Mouse (Mus musculus) midbrain, embryonic 14.5 days (tissue): ENCODE results near the gene Hagh. TPM values are rescaled to one million over a fixed set of nuclear protein-coding genes. Genes with fewer than 3 reads are reported as not detected.

Experiments
- polyA plus RNA-seq: library from polyadenylated mRNA; unstranded; fragments of >200 nt; fragmentation: Nextera tagmentation; extraction: Ambion mirVana; gene quantifications from 2 replicates; pipeline ENCODE4 v1.2.1, GENCODE M21; 2014

Gene Hagh
- polyA plus RNA-seq, 1 experiment from 2014 or later, result 55.4 TPM

Other genes starting within 250 kb of the Hagh start
- 79.5 and 89.5 TPM in 2 replicates for gene Tsc2, start 207.5 kb upstream of the Hagh start, polyA plus RNA-seq
- 6.5 and 8.9 TPM in 2 replicates for gene Nthl1, start 207.5 kb upstream of the Hagh start, polyA plus RNA-seq
- 36.7 and 39.2 TPM in 2 replicates for gene Slc9a3r2, start 189.8 kb upstream of the Hagh start, polyA plus RNA-seq
- not detected in 2 replicates for gene Npw, start 181.7 kb upstream of the Hagh start, polyA plus RNA-seq
- 22.8 and 24.5 TPM in 2 replicates for gene Zfp598, start 170.5 kb upstream of the Hagh start, polyA plus RNA-seq
- gene Syngr3, start 150.2 kb upstream of the Hagh start, polyA plus RNA-seq, result 147 and 169 TPM in 2 replicates
- 35.9 and 38.3 TPM in 2 replicates for gene Gfer, start 144.0 kb upstream of the Hagh start, polyA plus RNA-seq
- gene Noxo1, start 143.9 kb upstream of the Hagh start, polyA plus RNA-seq, result 1.8 and 1.9 TPM in 2 replicates
- gene Tbl3, start 132.5 kb upstream of the Hagh start, polyA plus RNA-seq, result 68.0 and 73.0 TPM in 2 replicates
- 0.32 TPM in 1 of 2 replicates, not detected in the other for gene Rnf151, start 122.1 kb upstream of the Hagh start, polyA plus RNA-seq
- 814 and 824 TPM in 2 replicates for gene Rps2, start 122.0 kb upstream of the Hagh start, polyA plus RNA-seq
- 282 and 319 TPM in 2 replicates for gene Ndufb10, start 115.7 kb upstream of the Hagh start, polyA plus RNA-seq
- gene Rpl3l, start 112.3 kb upstream of the Hagh start, polyA plus RNA-seq, result not detected in 2 replicates
- gene Msrb1, start 103.5 kb upstream of the Hagh start, polyA plus RNA-seq, result 19.7 and 20.1 TPM in 2 replicates
- not detected in 2 replicates for gene Hs3st6, start 87.2 kb upstream of the Hagh start, polyA plus RNA-seq
- not detected in 2 replicates for gene Meiob, start 35.9 kb upstream of the Hagh start, polyA plus RNA-seq
- 18.0 and 18.9 TPM in 2 replicates for gene Fahd1, start 10.2 kb downstream of the Hagh start, polyA plus RNA-seq
- gene Igfals, start 25.9 kb downstream of the Hagh start, polyA plus RNA-seq, result 0.18 TPM in 1 of 2 replicates, not detected in the other
- 70.4 and 73.3 TPM in 2 replicates for gene Nubp2, start 46.2 kb downstream of the Hagh start, polyA plus RNA-seq
- 77.3 and 93.2 TPM in 2 replicates for gene Spsb3, start 46.5 kb downstream of the Hagh start, polyA plus RNA-seq
- 21.6 and 26.9 TPM in 2 replicates for gene Eme2, start 54.9 kb downstream of the Hagh start, polyA plus RNA-seq
- gene Mrps34, start 55.0 kb downstream of the Hagh start, polyA plus RNA-seq, result 74.7 and 86.7 TPM in 2 replicates
- 77.4 and 112 TPM in 2 replicates for gene Nme3, start 56.4 kb downstream of the Hagh start, polyA plus RNA-seq
- 83.3 and 86.1 TPM in 2 replicates for gene Mapk8ip3, start 96.8 kb downstream of the Hagh start, polyA plus RNA-seq
- 66.9 and 71.0 TPM in 2 replicates for gene Jpt2, start 120.5 kb downstream of the Hagh start, polyA plus RNA-seq
- gene Cramp1l, start 175.6 kb downstream of the Hagh start, polyA plus RNA-seq, result 6.7 and 9.2 TPM in 2 replicates
- gene Ift140, start 175.9 kb downstream of the Hagh start, polyA plus RNA-seq, result 16.6 and 17.3 TPM in 2 replicates
- gene Tmem204, start 243.4 kb downstream of the Hagh start, polyA plus RNA-seq, result 6.5 and 10.8 TPM in 2 replicates